Mouse (Mus musculus) myocyte (in vitro differentiated cells): Measurements from ENCODE around the gene Rplp2. TPM values are rescaled to one million over a fixed set of nuclear protein-coding genes. Genes with fewer than 3 reads are reported as not detected.
"Not testable (repeated sequence)": the region's sequence is repeated elsewhere in the genome, so short reads cannot be mapped to it uniquely, and the experiment has no call there.

Experiments used
- H3K27me3 ChIP-seq: one replicate; pipeline ENCODE4 v1.6.1; 2011; ENCODE audit not compliant: control insufficient read depth, insufficient read depth, insufficient read length
- H3K36me3 ChIP-seq: one replicate; pipeline ENCODE4 v1.6.1; 2011; ENCODE audit not compliant: control insufficient read depth, insufficient read depth
- H3K4me2 ChIP-seq: one replicate; pipeline ENCODE4 v1.6.1; 2011; ENCODE audit warnings: low read depth, control low read depth
- H3K4me3 ChIP-seq: one replicate; pipeline ENCODE4 v1.5.1; 2011; ENCODE audit warnings: mild to moderate bottlenecking, control low read depth, moderate library complexity
- H3K79me2 ChIP-seq: one replicate; pipeline ENCODE4 v1.6.1; 2011; ENCODE audit not compliant: control insufficient read depth, insufficient read depth
- H3ac ChIP-seq: one replicate; pipeline ENCODE4 v1.6.1; 2011; ENCODE audit not compliant: control insufficient read depth, insufficient read length
- CEBPB ChIP-seq: IDR thresholded peaks from 2 replicates; pipeline ENCODE4 v1.6.1; 2011; ENCODE audit warnings: mild to moderate bottlenecking, moderate library complexity; ENCODE audit not compliant: poor library complexity, insufficient read depth, severe bottlenecking
- E2F4 ChIP-seq: IDR thresholded peaks from one replicate; pipeline ENCODE4 v1.6.1; 2011; ENCODE audit warnings: mild to moderate bottlenecking, control low read depth, moderate library complexity; ENCODE audit not compliant: insufficient read depth
- MAX ChIP-seq: IDR thresholded peaks from one replicate; pipeline ENCODE4 v1.6.1; 2011; ENCODE audit warnings: low read depth, mild to moderate bottlenecking, control low read depth
- MYOD1 ChIP-seq, 3 experiments: IDR thresholded peaks; one replicate each; pipeline ENCODE4 v1.6.1; 2011; ENCODE audit warnings: control low read depth in 2 of 3, low read depth in 2 of 3, mild to moderate bottlenecking in 2 of 3, moderate library complexity in 1 of 3; ENCODE audit not compliant: insufficient read length in 2 of 3, control insufficient read depth in 1 of 3
- MYOG ChIP-seq, 3 experiments: IDR thresholded peaks; one replicate each; pipeline ENCODE4 v1.6.1; 2011; ENCODE audit warnings: control low read depth in 2 of 3, low read depth in 2 of 3, mild to moderate bottlenecking in 2 of 3; ENCODE audit not compliant: insufficient read length in 2 of 3, control insufficient read depth in 1 of 3, insufficient read depth in 1 of 3
- POLR2A ChIP-seq: IDR thresholded peaks from one replicate; pipeline ENCODE4 v1.6.1; 2011; ENCODE audit warnings: low read depth, mild to moderate bottlenecking, control low read depth, moderate library complexity; ENCODE audit not compliant: insufficient read length
- POLR2AphosphoS2 ChIP-seq: IDR thresholded peaks from one replicate; pipeline ENCODE4 v1.6.1; 2011; ENCODE audit warnings: low read depth, control low read depth; ENCODE audit not compliant: insufficient read length
- REST ChIP-seq: IDR thresholded peaks from one replicate; pipeline ENCODE4 v1.6.1; 2011; ENCODE audit warnings: mild to moderate bottlenecking, control low read depth, moderate library complexity; ENCODE audit not compliant: insufficient read depth, insufficient read length
- SRF ChIP-seq: IDR thresholded peaks from one replicate; pipeline ENCODE4 v1.6.1; 2011; ENCODE audit warnings: low read depth; ENCODE audit not compliant: control insufficient read depth, insufficient read length
- TCF12 ChIP-seq: IDR thresholded peaks from one replicate; pipeline ENCODE4 v1.6.1; 2011; ENCODE audit warnings: mild to moderate bottlenecking, control low read depth; ENCODE audit not compliant: poor library complexity, insufficient read depth, severe bottlenecking
- TCF3 ChIP-seq: IDR thresholded peaks from one replicate; pipeline ENCODE4 v1.6.1; 2011; ENCODE audit warnings: low read depth, control low read depth; ENCODE audit not compliant: insufficient read length
- USF1 ChIP-seq: IDR thresholded peaks from one replicate; pipeline ENCODE4 v1.6.1; 2011; ENCODE audit warnings: low read depth, mild to moderate bottlenecking, control low read depth, moderate library complexity
- polyA plus RNA-seq: library from polyadenylated mRNA; unstranded; fragments of >200 nt; fragmentation: generic; extraction: Trizol; gene quantifications from one replicate; pipeline ENCODE4 v1.2.1, GENCODE M21; 2012; ENCODE audit warnings: missing spikeins

Rplp2 gene
- polyA plus RNA-seq, 1 experiment: 5,265 TPM

GRCm38 (mm10) chr7:141442199-141442598 is 5.0 kb upstream of the Rplp2 start:
- peak overlapping the region; percentile 99 for H3K4me2 ChIP-seq
- no peaks in the 10 kb centered on the region for H3K79me2 ChIP-seq
- no peak overlapping the region for H3ac ChIP-seq
- peak overlapping the region; percentile 38 for H3K4me3 ChIP-seq
- no peaks in the 10 kb centered on the region for H3K27me3 ChIP-seq
- no peaks in the 10 kb centered on the region for H3K36me3 ChIP-seq
- TF ChIP-seq MYOD1 (IDR thresholded peaks at IDR 0.05; ENCODE audit: control insufficient read depth in 1 of 3, insufficient read length in 2 of 3, low read depth in 2 of 3): no peak
- no peak for TF ChIP-seq POLR2AphosphoS2
- TF ChIP-seq SRF: no peak
- no peak for TF ChIP-seq TCF3
- TF ChIP-seq CEBPB: no peak
- TF ChIP-seq MAX: no peak
- no peak for TF ChIP-seq MYOG (IDR thresholded peaks at IDR 0.05; ENCODE audit: control insufficient read depth in 1 of 3, insufficient read depth in 1 of 3, insufficient read length in 2 of 3, low read depth in 2 of 3)
- TF ChIP-seq REST: no peak
- TF ChIP-seq POLR2A: no peak
- TF ChIP-seq USF1: no peak
- no peak for TF ChIP-seq E2F4
- no peak for TF ChIP-seq TCF12

DNA sequence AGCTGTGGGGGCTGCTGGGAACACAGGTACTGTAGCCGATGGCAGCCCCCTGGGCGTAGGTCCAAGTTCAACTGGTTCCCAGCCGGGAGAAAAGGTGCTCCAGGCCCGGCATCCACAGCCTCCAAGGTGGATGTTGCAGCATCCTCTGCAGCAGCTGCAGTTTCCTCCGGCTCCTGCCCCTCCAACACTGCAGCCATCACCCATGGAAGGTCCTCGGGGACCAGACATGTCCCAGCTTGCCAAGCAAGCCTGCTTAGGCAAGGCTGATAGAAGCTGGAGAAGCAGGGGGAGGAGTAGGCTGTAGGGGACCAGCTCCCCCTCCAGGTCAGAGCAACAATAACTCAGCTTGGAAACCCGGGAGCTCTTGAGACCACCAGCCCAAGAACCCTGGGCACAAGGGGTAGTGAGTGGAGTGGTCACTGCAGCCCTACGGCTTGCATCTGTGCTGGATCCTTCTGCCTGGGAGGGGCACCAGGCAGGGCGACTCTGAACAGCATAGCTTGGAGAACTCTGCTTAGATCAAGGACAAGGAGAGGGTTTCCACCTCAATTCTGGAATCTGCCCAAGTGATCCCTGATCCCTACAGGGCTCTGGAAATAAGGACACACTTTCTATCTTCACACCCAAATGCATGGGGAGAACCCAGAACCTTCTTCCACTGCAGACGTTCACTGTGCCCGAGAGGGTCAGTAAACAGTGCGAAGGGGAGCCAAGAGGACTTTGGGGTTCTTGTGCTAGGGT is 3.9 kb upstream of the Rplp2 start:
- Histone ChIP-seq H3K36me3 (no peaks in the 10 kb centered on the region), H3K27me3 (no peaks in the 10 kb centered on the region), H3K79me2 (peaks cover 8% of the 10 kb centered on the region), H3K4me2 (peak overlapping the region; percentile 99), H3K4me3 (peak overlapping the region; percentile 38), H3ac (no peak overlapping the region)
- TF ChIP-seq REST (no peak), CEBPB (no peak), TCF3 (no peak), MYOG (IDR thresholded peaks at IDR 0.05; ENCODE audit: control insufficient read depth in 1 of 3, insufficient read depth in 1 of 3, insufficient read length in 2 of 3, low read depth in 2 of 3) (no peak), E2F4 (no peak), MYOD1 (IDR thresholded peaks at IDR 0.05; ENCODE audit: control insufficient read depth in 1 of 3, insufficient read length in 2 of 3, low read depth in 2 of 3) (no peak), MAX (no peak), USF1 (no peak), TCF12 (no peak), POLR2AphosphoS2 (no peak)

DNA sequence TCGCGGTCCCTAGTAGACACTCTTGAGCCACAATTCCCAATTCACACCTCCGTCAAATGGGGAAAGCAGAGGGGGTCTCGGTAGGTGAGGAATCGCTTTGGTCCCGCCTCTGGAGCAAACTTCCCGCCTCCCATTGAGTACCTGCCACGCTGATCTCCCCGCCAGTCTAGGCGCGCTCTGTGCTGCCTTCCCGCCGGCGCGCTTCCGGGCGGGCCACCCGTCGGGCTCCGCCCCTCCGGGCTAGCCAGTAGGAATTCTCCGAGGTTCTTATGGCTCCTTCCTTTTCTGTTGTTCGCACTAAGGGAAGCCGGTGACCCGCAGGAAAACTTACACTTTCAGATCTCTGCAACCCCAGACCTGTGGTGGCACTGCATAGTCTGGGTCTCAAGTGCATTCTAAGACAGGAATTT is 3.3 kb upstream of the Rplp2 start, which contains the start of gene Pidd1:
TSS of gene Pidd1 (minus strand) at position 198 of the 410 bp plus-strand sequence.
- peak within 1 kb of the TSS; percentile 38 for H3K4me3 ChIP-seq

DNA sequence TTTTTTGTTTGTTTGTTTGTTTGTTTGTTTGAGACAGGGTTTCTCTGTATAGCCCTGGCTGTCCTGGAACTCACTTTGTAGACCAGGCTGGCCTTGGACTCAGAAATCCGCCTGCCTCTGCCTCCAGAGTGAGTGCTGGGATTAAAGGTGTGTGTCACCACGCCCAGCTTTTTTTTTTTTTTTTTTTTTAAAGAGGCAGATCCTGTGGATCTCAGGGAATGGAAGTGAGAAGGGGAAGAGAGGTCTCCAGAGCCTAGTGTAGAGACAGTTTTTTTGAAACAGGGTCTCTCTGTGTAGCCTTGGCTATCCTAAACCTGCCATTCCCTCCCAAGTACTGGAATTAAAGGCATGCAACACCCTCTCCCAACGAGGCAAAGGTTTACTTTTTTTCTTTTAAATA is 796 bp upstream of the Rplp2 start:
- peak overlapping the region; percentile 95 for H3K4me3 ChIP-seq
- peaks cover 14% of the 10 kb centered on the region for H3K36me3 ChIP-seq
- H3K79me2 ChIP-seq: peaks cover 19% of the 10 kb centered on the region
- peak overlapping the region; percentile 69 for H3K4me2 ChIP-seq
- not testable (repeated sequence) for H3ac ChIP-seq, H3K27me3 ChIP-seq

More for the DNA sequence above, 3.3 kb upstream of the Rplp2 start, which contains the start of gene Pidd1:
- Histone ChIP-seq H3ac (no peak within 1 kb of the TSS), H3K36me3 (peaks cover 5% of the 10 kb centered on the region), H3K4me2 (peak within 1 kb of the TSS; percentile 99), H3K79me2 (peaks cover 14% of the 10 kb centered on the region), H3K27me3 (no peaks in the 10 kb centered on the region)
- TF ChIP-seq MYOG (IDR thresholded peaks at IDR 0.05; ENCODE audit: control insufficient read depth in 1 of 3, insufficient read depth in 1 of 3, insufficient read length in 2 of 3, low read depth in 2 of 3) (no peak), E2F4 (peak; percentile 79), REST (no peak), SRF (no peak), POLR2AphosphoS2 (peak; percentile 63), USF1 (no peak), POLR2A (peak; percentile 54)

- no peak overlapping the region for H3K4me3 ChIP-seq
- H3K4me2 ChIP-seq: no peak overlapping the region
- peaks cover 19% of the 10 kb centered on the region for H3K79me2 ChIP-seq
- H3K36me3 ChIP-seq: peaks cover 20% of the 10 kb centered on the region
- H3K27me3 ChIP-seq: no peaks in the 10 kb centered on the region
- TF ChIP-seq POLR2AphosphoS2: peak; percentile 82
- no peak for TF ChIP-seq TCF12
- no peak for TF ChIP-seq SRF
- peak; percentile 24 for TF ChIP-seq POLR2A
- no peak for TF ChIP-seq REST
- TF ChIP-seq MYOD1 (IDR thresholded peaks at IDR 0.05; ENCODE audit: control insufficient read depth in 1 of 3, insufficient read length in 2 of 3, low read depth in 2 of 3): no peak
- TF ChIP-seq MYOG (IDR thresholded peaks at IDR 0.05; ENCODE audit: control insufficient read depth in 1 of 3, insufficient read depth in 1 of 3, insufficient read length in 2 of 3, low read depth in 2 of 3): no peak
- no peak for TF ChIP-seq E2F4
- TF ChIP-seq USF1: no peak
- TF ChIP-seq CEBPB: no peak
- TF ChIP-seq TCF3: no peak
- no peak for TF ChIP-seq MAX
- no peak overlapping the region for H3ac ChIP-seq
These were observed 4.8 kb downstream of the Rplp2 start for GRCm38 (mm10) chr7:141451928-141452327.
